Mouse (Mus musculus): Measurements from ENCODE around the gene Dgkd.
A peak's percentile ranks its signal among the peaks of the same experiment; 100 is the strongest.

Gene Dgkd

DNA sequence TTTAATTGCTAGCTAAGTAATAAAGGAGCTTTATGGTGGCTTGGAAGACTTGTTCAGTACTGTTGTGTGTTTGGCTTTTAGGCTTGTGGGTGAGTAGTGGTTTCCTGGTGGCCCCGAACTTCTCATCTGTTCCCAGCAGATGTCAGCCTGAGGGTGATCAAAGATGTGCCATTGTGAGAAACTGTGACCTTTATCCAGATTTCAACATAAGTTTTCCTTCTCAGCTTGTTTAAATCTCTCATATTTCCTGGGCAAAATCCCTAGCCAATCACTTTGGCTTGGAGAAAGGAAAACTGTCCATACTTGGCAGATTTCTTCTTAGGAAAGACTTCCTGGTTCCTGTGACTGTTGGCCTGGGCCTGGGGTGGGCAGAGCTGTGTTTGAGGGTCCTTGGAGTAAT lies 37.9 kb downstream of the Dgkd start:
- no peak for DNase-seq

DNA sequence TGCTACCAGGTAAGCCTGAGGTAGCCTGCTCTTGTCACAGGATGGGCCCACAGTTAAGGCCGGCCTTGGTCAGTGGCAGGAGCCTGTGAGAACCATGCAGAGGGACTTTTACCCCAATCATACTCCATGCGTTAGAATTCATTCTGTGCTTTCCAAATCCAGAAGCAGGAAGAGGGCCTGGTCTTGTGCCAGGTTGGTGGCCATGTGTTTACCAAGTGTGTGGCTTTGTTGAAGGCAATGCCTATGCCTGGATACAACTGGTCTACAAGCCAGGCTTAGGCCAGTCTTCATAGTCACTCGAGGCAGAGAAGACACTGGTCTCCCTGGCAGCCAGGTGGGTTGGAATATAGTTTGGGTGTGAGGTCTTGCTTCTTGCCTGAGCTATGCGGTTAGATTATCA lies 38.5 kb downstream of the Dgkd start:
- DNase-seq, result no peak

DNA sequence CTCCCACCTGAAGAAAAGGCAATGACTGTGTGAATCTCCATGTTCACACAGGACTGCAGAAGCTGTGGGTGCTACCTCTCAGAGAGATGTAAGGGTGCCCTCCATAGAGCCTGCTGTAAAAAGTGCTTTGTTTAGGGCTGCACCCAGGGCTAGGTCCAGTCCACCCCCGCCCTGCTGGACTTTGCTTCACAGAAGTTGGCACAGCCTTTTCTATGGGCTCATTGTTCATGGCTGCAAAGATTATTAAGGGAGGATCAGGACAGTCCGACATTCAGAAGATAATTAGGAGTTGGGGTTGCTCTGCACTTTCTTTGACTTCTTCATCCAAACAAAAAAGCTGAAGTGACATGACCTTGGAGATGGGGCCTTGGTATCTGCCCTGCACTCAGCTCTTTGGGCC lies 39.4 kb downstream of the Dgkd start:
- DNase-seq, result no peak

DNA sequence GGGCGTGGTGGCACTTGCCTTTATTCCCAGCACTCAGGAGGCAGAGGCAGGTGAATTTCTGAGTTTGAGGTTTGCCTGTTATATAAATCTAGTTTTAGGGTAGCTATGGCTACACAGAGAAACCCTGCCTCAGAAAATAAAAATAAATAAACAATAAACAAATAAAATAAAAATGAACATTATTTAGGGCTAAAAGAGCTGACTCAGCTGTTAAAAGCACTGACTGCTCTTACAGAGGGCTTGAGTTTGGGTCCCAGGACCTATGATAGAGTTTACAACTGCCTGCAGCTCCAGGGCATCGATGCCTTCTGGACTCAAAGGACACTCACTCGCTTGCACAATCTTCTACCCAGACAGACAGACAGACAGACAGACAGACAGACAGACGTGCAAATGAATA lies 40.3 kb downstream of the Dgkd start:
- no peak for DNase-seq

DNA sequence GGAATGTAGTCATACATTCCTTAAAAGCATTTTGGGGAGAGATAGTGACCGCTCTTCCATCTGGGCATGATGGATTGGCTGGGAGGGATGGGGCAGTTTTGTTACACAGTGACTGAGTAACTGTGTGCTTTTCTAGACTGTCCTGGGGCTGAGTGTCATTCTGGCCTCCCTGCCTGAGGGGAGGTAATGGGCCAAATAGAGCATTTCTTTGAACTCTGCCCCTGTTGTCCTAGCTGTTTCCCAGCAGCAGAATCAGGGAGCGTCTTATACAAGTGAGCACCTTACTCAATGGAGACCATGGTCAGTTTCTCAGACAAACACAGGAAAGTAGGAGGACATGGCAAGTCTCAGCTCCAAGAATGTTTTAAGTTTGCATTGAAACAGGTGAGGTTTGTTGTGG lies 43.8 kb downstream of the Dgkd start:
- no peak for DNase-seq

DNA sequence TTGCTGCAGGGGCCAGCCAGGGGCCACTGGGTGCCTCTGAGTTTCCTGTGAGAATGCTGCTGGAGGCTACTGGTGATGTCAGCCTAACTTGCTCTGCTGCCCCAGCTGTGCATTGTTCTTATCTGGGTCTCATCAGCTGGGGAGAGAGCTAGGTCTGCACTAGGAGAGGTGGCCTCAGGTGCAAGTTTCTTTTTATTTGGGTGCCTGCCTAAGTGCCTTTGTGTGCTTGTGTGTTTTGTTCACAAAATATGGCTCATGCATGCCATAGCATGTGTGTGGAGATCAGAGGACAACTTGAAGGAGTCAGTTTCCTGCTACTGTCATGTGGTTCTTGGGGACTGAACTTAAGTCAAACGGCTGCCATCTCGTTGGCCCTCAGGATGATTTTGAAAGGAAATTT lies 46.6 kb downstream of the Dgkd start:
- no peak for DNase-seq

DNA sequence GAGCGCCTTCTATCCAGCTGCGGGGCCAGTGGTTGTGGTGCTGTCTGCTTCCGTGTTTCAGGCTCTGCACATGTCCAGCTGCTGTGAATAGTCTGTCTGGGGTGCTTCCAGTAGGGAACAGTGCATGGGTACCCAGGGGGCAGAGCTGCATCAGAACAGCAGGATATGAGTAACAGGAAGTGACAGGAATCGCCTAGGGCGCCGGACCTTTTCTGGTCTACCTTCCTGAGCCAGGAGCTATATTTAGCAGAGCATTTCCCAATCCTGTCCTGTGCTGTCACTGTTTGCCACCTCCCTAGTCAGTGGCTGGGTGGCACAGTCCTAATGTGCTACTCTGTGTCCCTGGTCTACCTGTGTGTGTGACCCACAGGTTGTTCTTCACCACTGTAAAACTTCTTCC lies 47.9 kb downstream of the Dgkd start:
- no peak for DNase-seq

DNA sequence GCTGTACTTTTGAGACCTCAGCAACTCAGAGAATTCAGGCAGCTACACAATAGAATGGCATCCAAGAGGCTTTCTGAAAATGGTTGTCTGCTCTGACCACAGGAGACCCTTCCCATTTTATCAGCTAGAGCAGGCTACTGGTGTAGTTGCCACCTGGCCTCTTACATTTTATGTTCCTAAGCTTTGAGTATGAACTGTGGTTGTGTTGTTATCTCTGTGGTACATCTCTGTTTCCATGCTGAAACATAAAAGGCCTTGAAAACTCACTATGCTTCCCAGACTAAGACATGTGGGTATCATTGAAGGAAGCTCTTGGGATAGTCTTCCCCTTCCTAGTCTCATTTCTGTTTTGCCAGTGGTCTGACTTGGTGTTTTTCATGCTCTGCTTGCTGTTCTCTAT lies 49.1 kb downstream of the Dgkd start:
- no peak for DNase-seq

DNA sequence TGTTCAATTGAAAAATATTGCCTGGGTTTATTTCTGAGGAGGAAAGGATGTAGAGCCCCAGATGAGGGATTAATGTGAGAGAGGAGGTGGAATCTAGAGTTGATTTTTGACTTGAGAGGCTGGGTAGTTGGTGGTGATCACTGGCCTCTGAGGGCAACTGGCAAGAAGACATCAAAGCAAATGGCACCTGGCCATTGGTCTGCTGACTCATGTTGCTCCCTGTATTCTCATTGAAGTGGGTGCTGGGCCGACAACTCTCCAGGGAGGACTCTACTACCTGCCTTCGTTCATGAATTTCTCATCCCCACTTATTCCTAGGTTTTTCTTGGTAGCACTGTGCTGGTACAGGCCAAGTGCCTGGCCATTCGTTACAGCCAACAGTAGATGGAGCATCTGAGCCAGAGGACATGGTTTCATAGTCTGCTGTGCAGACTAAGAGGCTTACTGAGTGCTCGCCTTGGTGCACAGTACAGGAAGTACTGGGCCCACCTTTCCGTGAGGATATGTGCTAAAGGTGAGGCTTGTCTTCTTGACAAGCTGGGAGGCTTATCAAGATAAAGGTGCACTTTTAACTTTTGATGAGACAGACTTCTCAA lies 53.4 kb downstream of the Dgkd start:
- DNase-seq, result no peak

DNA sequence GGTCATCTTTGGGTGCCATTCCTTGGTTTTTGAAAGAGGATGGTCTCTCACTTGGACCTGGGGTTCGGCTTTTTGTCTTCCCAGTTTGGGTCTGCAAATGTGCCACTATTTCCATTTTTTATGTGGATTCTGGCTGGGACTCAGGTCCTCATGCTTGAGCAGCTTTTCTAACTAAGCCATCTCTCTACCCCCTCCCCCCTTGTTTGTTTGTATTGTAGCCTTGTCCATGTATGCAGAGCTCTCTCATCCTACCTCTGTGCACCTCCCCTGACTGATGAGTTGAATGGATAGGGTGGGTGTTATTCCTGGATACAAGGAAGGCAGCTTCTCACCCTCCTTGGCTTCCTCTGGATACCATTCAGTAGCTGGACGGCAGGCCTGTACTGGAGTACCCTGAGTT lies 54.9 kb downstream of the Dgkd start:
- no peak for DNase-seq

DNA sequence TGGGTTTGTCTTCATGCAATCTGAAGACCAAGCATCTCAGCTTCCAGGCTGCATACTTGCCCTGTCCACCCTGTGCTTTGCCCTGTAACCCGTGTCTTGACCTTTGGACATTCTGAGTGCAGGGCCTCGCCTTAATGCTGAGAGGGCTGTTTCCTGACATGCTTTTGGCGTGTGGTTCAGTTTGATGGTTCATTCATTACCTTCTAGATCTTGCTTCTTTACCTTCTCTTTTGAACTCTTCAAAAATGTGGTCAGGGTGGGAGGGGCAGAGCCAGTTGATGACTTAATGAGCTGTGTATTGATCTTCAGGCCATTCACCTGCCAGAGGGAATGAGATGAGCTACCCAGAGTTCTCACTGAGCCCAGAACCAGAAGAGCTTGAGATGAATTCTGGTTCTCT lies 55.6 kb downstream of the Dgkd start:
- DNase-seq, result no peak

DNA sequence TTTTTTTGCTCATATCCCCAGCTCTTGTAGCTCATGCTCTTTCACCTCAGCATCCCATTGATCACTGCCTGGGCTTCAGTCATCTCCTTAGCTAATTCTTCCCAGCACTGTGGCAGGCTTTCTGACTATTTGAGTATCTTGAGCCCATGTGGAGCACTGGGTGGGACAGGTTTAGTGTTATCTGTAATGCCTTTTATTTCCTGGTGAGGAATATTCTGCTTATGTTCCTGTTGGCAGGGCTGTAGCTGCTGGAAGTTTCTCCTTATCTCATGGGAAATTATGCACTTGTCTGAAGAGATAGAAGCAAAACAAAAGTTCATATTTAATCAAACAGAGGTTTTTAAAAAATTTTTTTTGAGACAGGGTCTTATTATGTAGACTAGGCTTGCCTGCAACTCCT lies 56.5 kb downstream of the Dgkd start:
- DNase-seq, result no peak

DNA sequence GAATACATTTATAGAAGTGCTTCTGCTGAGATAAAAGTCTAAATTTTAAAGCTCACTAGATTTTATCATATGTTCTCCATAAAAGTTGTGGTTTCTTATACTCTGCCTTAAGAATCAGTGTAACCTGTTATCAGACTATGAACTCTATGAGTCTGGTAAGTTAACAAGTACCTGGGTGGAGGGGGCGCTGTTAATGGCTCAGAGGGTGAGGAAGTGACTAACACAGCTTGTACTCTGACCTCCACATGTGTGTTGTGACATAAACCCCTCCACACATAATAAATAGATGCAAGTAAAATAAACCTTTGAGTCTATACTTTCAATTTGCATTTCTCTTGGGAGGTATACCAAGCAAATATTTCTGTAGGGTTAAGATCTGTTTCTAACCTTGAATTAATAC lies 57.3 kb downstream of the Dgkd start:
- no peak for DNase-seq

DNA sequence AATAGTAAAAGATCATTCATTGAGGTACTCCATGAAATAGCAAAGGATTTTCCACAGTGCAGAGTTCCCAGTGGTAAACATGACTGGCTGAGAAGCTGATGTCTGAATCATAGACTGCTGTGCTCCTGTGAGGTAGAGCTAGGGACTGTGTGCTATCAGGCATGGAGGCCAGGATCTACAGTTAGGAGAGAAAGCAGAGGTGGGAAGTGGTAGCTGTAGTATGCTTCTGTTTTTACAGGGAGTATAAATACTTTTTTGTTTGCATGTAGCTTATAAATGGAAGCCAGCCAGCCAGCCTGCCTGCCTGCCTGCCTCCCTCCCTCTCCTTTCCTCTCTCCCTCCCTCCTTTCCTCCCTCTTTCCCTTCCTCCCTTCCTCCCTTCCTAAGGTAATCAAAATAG lies 60.3 kb downstream of the Dgkd start:
- DNase-seq, result no peak

DNA sequence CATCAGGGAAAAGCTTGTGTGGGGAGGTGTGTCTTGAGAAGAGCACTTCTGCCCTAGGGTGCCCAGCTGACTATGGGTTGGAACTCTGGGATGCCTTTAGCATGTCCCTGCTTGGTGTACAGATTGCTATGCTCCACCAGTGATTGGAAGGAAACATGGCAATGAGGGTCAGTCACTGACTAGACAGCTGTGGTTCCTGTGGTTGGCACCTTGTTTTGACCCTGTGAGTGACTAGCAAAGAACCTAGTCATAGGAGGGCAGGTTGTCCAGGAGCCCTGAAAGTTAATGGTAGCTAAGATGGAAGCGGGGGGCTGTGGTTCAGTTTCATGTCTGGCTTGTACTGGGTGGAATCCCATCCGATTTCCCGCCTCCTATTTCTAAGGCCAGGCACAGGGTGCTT lies 64.3 kb downstream of the Dgkd start:
- peak; percentile 1 for DNase-seq

DNA sequence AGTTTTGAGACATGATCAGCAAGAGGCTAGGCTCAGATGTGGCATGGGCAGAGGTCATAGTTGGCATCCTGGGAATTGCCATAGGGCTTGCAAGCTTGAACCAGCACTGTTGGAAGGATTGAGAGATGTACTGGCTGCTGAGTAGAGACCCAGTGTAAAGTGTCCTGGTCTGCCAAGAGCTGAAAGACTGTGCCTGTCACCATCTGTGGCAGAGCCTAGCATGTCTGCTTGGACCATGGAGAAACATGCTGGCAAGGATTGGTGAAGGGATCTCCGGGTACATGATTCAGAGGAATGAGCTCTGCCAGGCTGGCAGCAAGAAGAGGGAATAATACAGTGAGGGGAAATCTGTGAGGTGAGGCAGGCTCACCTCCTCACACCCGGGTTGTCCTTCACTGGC lies 65.0 kb downstream of the Dgkd start:
- peak; percentile 9 for DNase-seq

DNA sequence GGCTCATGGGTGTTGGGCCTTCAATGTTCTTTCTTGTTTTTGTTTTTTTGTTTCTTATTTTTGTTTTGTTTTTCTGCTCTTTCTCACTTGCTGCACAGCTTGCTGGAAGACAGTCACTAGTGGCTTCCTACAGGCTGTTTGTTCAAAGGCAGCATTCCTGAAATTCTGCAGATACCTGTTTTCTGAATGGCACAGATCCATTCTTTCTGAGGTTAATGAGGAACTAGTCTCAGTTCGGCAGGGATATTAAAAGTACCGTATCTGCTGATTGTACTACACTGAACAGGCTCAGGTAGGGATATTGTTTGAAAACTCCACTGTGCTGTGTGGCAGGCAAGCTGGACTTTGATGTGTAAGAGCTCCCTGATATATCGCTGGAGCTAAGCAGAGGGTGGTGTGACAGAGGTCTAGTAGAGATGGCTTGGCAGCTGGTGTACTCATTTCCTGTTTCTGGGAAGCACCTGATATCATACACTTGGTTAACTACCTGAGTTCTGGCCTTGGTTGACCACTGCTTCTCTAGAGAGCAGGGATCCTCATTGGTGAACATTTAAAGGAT lies 67.0 kb downstream of the Dgkd start:
- DNase-seq, result peak; percentile 1

DNA sequence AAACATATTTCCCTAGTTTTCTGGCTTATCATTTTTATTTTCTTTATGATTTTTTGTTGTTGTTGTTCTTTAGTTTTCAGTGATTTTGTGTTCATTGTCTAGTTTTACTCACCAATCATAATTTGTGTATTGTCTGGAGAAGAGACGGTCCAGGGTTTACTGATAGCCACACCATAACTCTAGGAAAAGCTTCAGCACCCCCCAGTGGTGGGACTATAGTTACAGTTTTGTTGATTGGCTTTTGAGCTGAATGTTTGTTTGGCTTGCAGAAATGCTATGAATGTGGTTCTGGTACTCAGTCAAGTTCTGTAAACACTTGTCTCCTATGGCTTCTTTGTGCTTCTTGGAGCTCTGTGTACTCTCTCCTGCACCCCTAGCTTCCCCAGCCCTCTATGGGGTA lies 69.6 kb downstream of the Dgkd start:
- DNase-seq, result peak; percentile 31

DNA sequence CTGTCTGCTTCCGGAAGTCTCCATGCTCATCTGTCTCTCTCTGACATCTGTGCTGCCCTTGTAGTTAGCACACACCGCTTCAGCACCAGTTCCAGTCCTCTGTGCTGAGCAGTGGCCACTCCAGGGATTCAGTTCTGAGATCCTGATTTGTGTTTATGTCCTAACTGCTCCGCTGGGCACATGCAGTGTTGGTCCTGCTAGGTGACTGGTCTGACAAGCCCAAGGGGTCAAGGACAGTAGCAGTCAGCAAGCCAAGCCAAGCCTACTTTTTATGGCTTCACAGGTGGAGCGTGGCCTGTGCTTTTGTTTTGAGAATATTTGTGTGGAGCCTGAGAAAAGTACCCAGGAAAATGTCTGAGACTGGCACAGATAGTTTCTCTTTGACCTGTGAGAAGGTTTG lies 71.8 kb downstream of the Dgkd start:
- DNase-seq, result no peak

DNA sequence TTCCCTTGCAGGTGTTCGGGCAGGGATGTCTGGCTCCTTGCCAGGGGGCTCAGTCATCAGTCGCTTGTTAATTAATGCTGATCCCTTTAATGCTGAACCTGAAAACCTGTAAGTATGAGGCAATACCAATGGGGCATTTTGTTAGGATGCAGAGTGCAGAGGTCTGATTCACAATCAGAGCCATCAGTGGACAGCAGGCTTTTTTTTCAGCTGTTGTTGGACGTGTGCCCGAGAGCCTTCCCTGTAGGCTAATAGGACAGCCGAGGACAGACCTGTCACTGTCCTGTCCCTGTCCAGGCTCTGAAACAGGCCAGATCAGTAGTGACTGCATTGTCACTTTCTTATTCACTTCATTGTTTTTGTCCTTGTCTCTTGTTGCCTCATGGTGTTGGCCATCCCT lies 76.6 kb downstream of the Dgkd start:
- DNase-seq, result peak; percentile 26

DNA sequence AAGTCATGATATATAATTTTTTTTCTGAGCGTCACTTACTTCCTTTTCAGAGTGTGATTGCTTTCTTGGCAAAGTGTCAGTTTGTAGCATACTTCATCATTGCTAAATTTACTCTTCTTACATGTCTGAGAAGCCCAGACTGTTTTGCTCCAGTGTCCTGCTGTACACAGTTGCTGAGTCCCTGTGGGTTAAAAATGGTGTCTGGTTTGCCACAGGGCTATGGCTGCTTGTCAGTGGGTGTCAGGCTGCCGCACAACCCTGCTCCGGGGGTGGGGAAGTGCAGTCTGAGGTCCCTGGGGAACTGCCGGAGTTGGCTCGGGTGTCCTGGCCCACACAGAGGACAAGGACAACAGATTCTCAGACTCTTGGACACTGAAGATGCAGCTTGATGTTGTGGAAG lies 80.0 kb downstream of the Dgkd start:
- no peak for DNase-seq

DNA sequence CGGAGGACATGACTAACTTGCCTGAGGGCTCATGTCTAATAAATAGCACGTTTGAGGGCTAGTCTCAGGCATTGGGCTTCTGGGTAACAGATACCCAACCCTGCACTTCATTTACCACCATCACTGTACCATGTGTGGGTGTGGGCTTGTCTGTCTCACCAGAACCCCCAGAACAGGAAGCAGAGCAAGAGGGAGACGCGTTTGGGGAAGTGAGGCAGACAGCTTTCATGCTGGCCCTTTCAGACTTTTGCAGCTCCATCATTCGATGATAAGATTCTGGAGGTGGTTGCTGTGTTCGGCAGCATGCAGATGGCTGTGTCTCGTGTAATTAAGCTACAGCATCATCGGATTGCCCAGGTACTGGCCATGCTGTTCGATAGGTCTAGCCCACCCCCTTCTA lies 82.0 kb downstream of the Dgkd start:
- no peak for DNase-seq

DNA sequence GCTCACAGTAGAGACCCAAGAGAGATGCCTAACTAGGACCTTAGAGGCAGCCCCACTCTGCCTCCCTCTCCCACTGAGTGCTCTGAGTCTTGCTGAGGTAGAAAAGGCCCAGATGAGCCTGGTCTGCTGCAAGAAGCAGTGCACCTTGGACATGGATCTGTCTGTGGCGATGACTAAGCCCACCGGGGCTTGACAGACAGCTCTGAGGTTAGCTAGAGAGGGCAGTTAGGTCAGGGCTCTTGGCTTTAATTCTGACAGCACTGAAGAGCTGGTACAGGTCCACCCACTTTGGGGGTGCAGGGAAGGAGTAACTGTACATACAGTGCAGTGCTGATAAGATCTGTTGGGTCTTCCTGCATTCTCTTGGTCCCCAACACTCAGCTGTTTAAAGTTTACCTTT lies 82.5 kb downstream of the Dgkd start:
- DNase-seq, result no peak

DNA sequence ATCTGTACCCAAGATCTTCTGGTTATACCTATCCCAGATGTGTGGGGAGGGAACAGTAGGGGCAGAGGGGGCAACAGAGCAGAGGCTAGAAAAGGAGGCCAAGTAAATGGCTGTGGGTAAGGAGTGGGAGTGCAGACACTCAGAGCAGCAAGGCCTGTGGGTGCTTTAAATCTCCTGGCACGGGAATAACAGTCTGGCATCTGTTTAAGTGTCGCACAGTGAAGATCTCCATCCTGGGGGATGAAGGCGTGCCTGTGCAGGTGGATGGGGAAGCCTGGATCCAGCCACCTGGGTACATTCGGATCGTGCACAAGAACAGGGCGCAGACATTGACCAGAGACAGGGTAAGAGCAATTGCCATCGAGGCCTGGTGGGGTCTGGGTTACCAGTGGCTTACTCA lies 83.0 kb downstream of the Dgkd start:
- no peak for DNase-seq

DNA sequence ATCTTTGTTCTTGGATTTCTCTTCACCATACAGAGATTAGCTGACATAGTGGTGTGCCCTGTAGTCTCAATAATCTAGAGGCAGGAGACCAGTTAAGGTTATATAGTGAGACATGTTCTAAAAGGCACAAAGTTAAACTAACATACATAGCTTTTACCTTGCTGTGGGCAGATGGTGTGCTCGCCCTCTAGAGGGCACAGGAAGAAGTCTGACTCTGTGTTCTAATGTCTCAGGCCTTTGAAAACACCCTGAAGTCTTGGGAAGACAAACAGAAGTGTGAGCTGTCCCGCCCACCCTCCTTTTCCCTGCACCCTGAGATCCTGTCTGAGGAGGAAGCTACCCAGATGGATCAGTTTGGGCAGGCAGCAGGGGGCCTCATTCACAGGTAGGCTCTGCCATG lies 83.4 kb downstream of the Dgkd start:
- no peak for DNase-seq

DNA sequence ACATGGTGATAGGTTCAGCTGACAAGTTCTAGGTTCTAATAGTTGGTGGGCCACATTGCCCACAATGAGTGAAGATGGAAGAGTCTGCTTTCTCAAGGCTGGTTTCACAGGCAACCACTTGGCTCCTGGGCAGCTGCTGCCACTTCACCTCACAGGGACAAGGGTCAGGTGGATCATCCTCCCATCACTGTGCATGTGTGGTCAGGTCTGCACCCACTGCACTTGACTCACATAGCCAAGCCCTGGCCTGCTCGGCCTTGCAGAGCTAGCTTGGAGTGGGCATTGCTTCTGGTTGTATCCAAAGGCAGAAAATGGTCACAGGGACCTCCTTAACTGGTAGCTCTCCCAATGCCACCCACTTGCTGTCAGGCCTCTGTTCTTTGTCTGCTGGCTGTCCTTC lies 88.7 kb downstream of the Dgkd start:
- no peak for DNase-seq
